Mouse (Mus musculus) stomach, postnatal 0 days (tissue): ENCODE results near the gene Chst11. TPM values are rescaled to one million over a fixed set of nuclear protein-coding genes. Genes with fewer than 3 reads are reported as not detected.

ENCODE experiments used
- ATAC-seq: fragments of 200-750 bp; cut with Nextera tagmentation; 2 replicates; pipeline ENCODE4 v1.8.0; 2017; ENCODE audit not compliant: low FRiP score, low TSS enrichment
- DNase-seq: peaks from one replicate; pipeline ENCODE4 v3.0.0-alpha.2; 2016; ENCODE audit warnings: low spot score
- H3K27ac ChIP-seq: fragments of 300-500 bp; sonication (generic); replicated peaks from 2 replicates; pipeline ENCODE4 v1.5.1; 2014; ENCODE audit warnings: mild to moderate bottlenecking, control low read depth
- H3K27me3 ChIP-seq: fragments of 300-500 bp; sonication (generic); 2 replicates; pipeline ENCODE4 v1.6.1; 2014; ENCODE audit warnings: low read length; ENCODE audit not compliant: control insufficient read depth, insufficient read depth
- H3K36me3 ChIP-seq: fragments of 300-500 bp; sonication (generic); 2 replicates; pipeline ENCODE4 v1.6.1; 2014; ENCODE audit warnings: low read length, mixed read lengths; ENCODE audit not compliant: control insufficient read depth, insufficient read depth
- H3K4me1 ChIP-seq: fragments of 300-500 bp; sonication (generic); replicated peaks from 2 replicates; pipeline ENCODE4 v1.6.1; 2014; ENCODE audit warnings: antibody characterized with exemption; ENCODE audit not compliant: control insufficient read depth, insufficient read depth
- H3K4me2 ChIP-seq: fragments of 300-500 bp; sonication (generic); replicated peaks from 2 replicates; pipeline ENCODE4 v1.6.1; 2014; ENCODE audit warnings: low read depth, mild to moderate bottlenecking, control low read depth, moderate library complexity
- H3K4me3 ChIP-seq: fragments of 300-500 bp; sonication (generic); 2 replicates; pipeline ENCODE4 v1.5.1; 2014; ENCODE audit warnings: low read depth, low read length, control low read depth
- H3K9ac ChIP-seq: fragments of 300-500 bp; sonication (generic); 2 replicates; pipeline ENCODE4 v1.6.1; 2014; ENCODE audit warnings: mild to moderate bottlenecking, low read length, control low read depth, mixed read lengths
- H3K9me3 ChIP-seq: fragments of 300-500 bp; sonication (generic); 2 replicates; pipeline ENCODE4 v1.6.1; 2016; ENCODE audit warnings: low read length; ENCODE audit not compliant: control insufficient read depth
- CTCF ChIP-seq: IDR thresholded peaks from 2 replicates; pipeline ENCODE4 v1.5.1; 2016; ENCODE audit warnings: antibody characterized with exemption, low read depth, mild to moderate bottlenecking, moderate library complexity
- EP300 ChIP-seq: optimal IDR thresholded peaks from 2 replicates; pipeline ENCODE3; 2016; ENCODE audit warnings: antibody characterized with exemption
- WGBS: fragments of 180-500 bp; shearing (Covaris S2); extraction: QIAGEN DNeasy Blood & Tissue Kit; methylation state at CpG from one replicate; pipeline ENCODE4 v1.1.7; 2014; 5-methylcytosine and 5-hydroxymethylcytosine counted together
- polyA plus RNA-seq: library from polyadenylated mRNA; unstranded; fragments of >200 nt; fragmentation: Nextera tagmentation; extraction: Ambion mirVana; gene quantifications from 2 replicates; pipeline ENCODE4 v1.2.1, GENCODE M21; 2015

Chst11 gene
- polyA plus RNA-seq, 1 experiment from 2014 or later: 0.45 TPM

DNA sequence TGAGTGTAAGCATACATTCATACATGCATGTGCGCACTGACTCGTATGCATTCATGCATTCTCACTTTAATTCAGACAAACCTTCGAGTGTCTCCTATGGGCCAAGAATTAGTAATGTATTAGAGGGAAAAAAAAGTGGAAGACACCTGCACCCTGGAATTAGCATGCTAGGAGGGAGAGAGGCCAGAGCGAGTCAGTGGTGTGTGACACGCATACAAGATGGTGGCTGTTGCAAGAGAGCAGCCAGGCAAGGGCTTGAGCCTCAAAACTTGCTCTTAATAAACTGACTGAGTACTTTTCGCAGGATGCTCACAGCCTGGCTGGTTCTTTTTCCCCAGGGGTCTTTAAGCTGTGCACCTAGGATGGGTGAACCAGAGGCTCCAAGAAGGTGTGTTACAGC lies 199.8 kb downstream of the Chst11 start:
- 91% methylated on average over 6 of the region's 6 CpGs for WGBS
- Histone ChIP-seq H3K9ac (no peak overlapping the region), H3K27ac (no peak overlapping the region), H3K36me3 (no peaks in the 10 kb centered on the region), H3K4me2 (no peak overlapping the region), H3K4me1 (no peaks in the 10 kb centered on the region; the same call in 1 of the 2 replicates), H3K4me3 (no peak overlapping the region), H3K9me3 (no peaks in the 10 kb centered on the region), H3K27me3 (no peaks in the 10 kb centered on the region)
- DNase-seq (no peak), ATAC-seq (no peak)
- TF ChIP-seq EP300 (no peak), CTCF (no peak)

DNA sequence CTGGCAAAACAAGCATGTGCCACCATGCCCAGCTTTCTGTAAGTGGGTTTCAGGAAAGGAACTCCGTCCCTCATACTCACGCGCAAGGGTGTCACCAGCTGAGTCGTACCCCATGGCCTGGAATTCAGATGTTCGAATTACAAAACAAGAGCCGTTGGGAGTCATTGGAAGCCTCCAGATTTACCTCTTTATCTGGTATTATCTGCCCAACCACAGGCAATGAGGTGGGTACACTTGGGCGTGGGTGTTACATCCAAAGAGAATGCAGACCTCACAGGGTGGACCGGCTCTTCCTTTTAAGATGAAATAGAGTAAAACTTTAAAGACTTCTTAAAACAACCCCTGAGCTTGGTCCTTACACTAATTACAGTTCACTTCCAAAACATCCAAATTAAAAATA lies 200.9 kb downstream of the Chst11 start:
- no peaks in the 10 kb centered on the region; the same call in 1 of the 2 replicates for H3K4me1 ChIP-seq
- H3K36me3 ChIP-seq: no peaks in the 10 kb centered on the region
- H3K4me3 ChIP-seq: no peak overlapping the region
- H3K9me3 ChIP-seq: no peaks in the 10 kb centered on the region
- 87% methylated on average over 8 of the region's 8 CpGs for WGBS
- no peak overlapping the region for H3K9ac ChIP-seq
- TF ChIP-seq EP300 (no peak), CTCF (no peak)
- H3K4me2 ChIP-seq: no peak overlapping the region
- H3K27ac ChIP-seq: no peak overlapping the region
- ATAC-seq (no peak), DNase-seq (no peak)
- H3K27me3 ChIP-seq: no peaks in the 10 kb centered on the region

DNA sequence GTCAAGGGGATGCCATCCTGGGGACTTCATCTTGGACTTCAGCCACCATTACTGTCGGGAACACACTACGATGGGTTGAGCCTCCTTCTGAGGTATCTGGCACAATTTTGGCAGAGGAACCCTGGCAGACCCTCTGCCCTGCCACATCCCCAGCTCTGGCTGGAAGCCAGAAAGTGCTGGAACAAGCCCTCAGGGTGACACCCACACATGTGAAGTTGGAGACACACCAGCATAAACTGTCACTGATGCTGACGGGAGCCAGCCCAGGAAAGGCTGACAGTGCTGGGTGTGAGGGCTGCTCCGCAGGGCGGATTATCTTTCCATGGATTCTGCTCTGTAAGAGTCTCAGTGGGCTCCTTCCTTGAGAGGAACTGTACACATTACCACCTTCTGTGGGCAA lies 201.7 kb downstream of the Chst11 start:
- Histone ChIP-seq H3K4me3 (no peak overlapping the region), H3K27me3 (no peaks in the 10 kb centered on the region), H3K4me2 (no peak overlapping the region), H3K27ac (no peak overlapping the region), H3K4me1 (no peaks in the 10 kb centered on the region; the same call in 1 of the 2 replicates), H3K36me3 (no peaks in the 10 kb centered on the region), H3K9me3 (no peaks in the 10 kb centered on the region), H3K9ac (no peak overlapping the region)
- ATAC-seq (no peak), DNase-seq (no peak)
- WGBS: 62% methylated on average over 5 of the region's 5 CpGs
- TF ChIP-seq EP300: no peak

DNA sequence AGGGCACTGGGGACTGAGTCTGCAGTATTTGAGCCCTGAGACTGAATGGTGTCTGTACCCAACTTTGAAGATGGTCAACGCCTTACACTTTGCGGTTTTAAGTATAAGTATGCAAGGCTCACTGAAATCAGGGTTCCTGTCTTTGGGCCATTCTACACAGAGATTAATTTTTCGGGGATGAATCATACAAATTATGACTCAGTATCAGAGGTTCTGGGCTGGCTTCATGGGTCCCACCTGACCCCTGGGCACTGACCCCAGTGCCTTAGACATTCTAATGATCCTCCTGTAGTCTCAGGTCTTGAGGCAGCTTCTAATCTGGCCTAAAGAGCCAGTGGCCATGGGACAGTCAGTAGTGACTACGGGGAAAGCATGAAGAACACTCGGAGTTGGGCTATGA lies 203.8 kb downstream of the Chst11 start:
- no peak for ATAC-seq
- Histone ChIP-seq H3K9ac (no peak overlapping the region), H3K27ac (no peak overlapping the region), H3K27me3 (no peaks in the 10 kb centered on the region), H3K4me3 (no peak overlapping the region), H3K9me3 (no peaks in the 10 kb centered on the region), H3K4me2 (no peak overlapping the region), H3K36me3 (no peaks in the 10 kb centered on the region), H3K4me1 (no peaks in the 10 kb centered on the region; the same call in 1 of the 2 replicates)
- TF ChIP-seq CTCF: no peak
- TF ChIP-seq EP300: no peak
- DNase-seq: no peak
- WGBS: 93% methylated on average over 5 of the region's 5 CpGs

DNA sequence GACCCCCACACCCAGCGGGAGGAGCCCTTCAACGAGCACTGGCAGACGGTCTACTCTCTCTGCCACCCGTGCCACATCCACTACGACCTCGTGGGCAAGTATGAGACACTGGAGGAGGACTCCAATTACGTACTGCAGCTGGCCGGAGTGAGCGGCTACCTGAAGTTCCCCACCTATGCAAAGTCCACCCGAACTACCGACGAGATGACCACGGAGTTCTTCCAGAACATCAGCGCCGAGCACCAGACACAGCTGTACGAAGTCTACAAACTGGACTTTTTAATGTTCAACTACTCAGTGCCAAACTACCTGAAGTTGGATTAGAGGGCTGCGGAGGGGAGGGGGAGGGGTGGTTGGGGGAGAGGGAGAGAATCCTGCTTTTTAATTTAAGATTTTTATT lies 206.2 kb downstream of the Chst11 start:
- Histone ChIP-seq H3K36me3 (no peaks in the 10 kb centered on the region), H3K4me2 (no peak overlapping the region), H3K9me3 (no peaks in the 10 kb centered on the region), H3K27ac (no peak overlapping the region), H3K27me3 (no peaks in the 10 kb centered on the region), H3K4me3 (no peak overlapping the region), H3K4me1 (no peaks in the 10 kb centered on the region), H3K9ac (no peak overlapping the region)
- WGBS: 96% methylated on average over 17 of the region's 17 CpGs
- DNase-seq: no peak
- TF ChIP-seq EP300 (no peak), CTCF (no peak)
- no peak for ATAC-seq

GRCm38 (mm10) chr10:83191982-83192381 lies 206.7 kb downstream of the Chst11 start:
- DNase-seq (no peak), ATAC-seq (no peak)
- WGBS: 64% methylated on average over 6 of the region's 6 CpGs
- no peaks in the 10 kb centered on the region for H3K36me3 ChIP-seq
- no peak overlapping the region for H3K4me2 ChIP-seq
- no peak overlapping the region for H3K4me3 ChIP-seq
- H3K4me1 ChIP-seq: no peaks in the 10 kb centered on the region
- TF ChIP-seq EP300 (no peak), CTCF (no peak)
- no peak overlapping the region for H3K27ac ChIP-seq
- no peaks in the 10 kb centered on the region for H3K9me3 ChIP-seq
- H3K9ac ChIP-seq: no peak overlapping the region
- no peaks in the 10 kb centered on the region for H3K27me3 ChIP-seq
